Mouse (Mus musculus): Measurements from ENCODE around the gene Sobp.

Sobp gene

GRCm38 (mm10) chr10:43035579-43035978, 138.8 kb downstream of the Sobp start:
- 70% methylated on average over 8 of the region's 8 CpGs for WGBS

DNA sequence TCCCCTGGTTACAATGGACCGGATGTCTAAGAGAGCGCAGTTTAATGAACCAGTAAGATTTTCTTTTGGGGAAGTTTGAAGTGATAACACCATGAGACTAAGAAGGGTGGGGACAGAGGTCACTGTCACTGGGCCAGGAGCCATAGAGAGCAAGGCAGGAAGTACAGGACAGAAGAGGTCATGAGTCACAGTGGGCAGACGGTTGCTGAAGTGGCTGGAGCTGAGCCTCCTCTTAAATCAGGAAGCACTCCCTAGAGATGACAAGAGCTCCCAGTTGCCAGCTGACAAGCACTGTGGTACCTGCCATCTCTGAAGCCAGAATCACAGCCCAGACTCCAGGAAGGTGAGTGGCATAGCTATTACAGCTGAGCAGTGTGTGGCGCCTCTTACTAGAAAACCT, 139.5 kb downstream of the Sobp start:
- WGBS = 66% methylated on average over 4 of the region's 4 CpGs

DNA sequence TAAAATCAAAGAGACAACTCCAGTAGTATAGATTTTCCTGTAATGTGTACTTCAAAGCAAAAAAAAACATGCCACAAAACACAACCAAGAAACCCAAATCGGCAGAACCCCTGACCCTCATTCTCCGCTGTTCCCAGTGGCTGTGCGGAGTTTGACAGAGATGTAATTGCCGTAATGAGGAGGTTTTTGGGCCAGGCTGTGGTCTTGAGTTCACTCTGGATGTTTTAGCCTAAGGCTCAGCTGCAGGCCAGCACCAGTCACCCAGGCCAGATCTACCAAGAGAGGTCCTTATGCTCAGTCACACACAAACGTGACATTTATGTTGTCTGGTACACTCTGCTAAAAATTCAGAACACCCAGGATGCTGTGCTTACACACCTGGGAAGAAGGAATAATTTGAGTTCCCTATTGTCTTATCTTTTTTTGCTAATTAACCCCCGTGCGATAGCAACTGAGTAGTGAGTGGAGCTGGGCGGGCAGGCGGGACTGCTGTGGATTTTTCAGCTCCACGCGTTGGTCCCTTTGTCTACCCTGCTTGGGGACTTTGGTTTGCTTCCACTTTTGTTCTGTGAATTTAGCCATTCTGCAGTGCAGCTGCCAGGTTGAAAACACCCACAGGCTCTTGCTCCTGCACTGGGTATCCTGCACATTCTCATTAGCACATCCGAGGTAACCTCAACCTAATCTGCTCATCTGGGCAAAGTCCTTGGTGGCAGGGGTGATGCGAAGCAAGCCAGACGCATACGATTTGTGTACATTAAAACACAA, 140.7 kb downstream of the Sobp start:
- WGBS = 73% methylated on average over 15 of the region's 15 CpGs

- 73% methylated on average over 9 of the region's 9 CpGs for WGBS
These were observed 147.3 kb downstream of the Sobp start for GRCm38 (mm10) chr10:43027006-43027405.

DNA sequence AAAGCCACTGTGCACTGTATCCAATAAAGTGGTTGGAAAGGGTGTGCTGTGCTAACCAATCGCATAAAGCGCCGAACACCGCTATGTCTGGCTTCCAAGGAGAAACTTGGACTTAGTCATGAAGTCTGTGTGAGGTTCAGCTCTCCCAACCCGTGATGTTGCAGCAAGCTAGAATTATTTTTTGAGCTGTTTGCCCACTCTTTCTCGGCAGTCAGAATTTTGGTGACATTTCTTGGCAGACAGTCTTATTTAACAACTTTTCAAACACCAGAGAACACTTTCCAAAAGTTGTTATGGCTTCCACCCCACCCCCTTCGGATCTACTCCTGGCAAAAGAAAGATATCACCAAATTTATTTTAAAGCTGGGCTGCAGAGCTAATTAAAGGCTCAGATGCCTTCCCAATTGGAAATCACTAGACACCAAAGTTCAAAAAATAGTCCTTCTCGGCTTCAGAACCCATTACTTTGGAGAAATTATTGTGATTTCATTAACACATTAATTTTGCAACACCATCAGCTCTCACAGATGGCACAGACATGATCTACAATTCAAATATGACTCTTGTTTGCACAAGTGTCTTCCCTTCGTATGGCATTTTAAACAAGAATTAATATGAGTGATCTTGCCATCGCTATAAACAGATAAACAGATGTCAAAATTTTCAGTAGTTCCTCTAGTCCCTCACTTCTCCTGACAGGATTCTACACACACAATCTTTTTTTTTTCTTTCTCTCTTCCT, 150.7 kb downstream of the Sobp start:
- 47% methylated on average over 10 of the region's 10 CpGs for WGBS

DNA sequence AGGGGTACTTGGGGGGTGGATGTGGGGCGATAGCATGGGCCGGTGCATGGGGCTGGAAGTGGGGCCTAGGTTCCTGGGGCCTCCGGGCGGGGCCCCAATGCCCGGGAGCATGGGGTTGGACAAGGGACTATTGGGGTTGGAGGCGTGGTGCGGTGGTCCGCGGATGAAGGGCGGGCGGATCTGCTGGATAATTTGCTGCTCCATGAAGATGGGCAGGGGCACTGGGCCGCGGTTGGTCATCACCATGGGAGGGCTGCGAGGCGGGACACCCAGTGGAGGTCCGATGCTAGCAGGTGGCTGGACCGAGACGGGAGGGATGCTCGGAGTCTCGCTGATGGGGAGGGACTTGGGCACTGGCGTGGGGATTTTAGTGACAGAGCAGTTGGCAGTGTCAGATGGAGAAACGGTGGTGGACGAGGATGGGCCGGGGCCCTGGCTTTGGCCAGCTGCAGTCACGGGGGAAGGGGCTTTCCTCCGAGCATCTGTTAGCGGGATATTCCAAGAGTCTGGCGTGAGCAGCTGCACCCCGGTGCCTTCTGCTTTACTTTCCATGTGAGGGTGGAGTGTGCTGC, 152.1 kb downstream of the Sobp start:
- 27% methylated on average over 29 of the region's 29 CpGs for WGBS

DNA sequence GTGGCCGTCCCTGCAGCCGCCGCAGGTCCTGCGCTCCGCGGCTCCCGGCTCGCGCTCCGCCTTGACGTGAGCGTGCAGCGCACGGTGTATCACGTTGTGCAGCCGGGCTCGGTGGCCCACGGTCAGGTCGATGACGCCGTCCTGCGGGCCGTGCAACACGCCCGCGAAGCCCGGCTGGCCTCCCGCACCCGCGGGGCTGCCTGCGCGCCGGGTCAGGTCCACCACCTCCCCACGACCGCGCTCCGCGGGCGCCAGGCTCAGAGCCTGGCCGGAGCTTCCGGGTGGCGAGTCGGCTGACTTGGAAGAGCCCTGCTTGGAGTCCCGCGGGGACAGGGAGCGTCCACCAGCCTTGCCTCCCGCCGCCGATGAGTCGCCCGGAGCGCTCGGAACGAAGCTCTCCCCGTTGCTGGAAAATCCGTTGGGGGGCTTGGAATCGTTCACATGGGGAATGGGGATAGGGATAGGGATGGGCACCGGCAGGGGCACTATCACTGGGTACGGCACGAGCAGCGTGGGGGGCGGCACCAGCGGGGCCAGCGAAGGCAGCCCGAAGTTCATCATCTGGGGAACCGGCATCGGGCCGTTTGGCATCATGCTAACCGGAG, 152.7 kb downstream of the Sobp start:
- 7% methylated on average over 69 of the region's 69 CpGs for WGBS

DNA sequence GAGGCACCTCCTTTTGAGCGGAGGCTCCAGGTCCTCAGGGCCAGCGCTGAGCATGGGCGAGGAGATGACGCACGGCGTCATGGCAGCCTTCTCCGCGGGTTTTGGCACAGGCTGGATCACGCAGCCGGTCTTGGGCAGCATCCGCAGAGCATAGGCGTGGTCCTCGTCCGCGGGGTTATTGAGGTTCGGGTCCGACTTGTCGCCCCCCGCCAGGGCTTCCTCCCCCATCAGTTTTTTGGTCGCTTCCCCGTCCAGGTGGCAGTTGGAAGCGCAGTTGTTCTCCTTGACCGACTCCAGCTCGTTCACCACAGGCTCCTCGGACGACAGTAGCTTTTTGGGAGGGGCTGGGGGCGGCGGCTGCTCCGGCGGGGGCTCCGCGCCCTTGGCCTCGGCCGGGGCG, 153.3 kb downstream of the Sobp start:
- WGBS = 21% methylated on average over 35 of the region's 35 CpGs

GRCm38 (mm10) chr10:43014782-43015181, 159.5 kb downstream of the Sobp start:
- WGBS = 86% methylated on average over 5 of the region's 5 CpGs

DNA sequence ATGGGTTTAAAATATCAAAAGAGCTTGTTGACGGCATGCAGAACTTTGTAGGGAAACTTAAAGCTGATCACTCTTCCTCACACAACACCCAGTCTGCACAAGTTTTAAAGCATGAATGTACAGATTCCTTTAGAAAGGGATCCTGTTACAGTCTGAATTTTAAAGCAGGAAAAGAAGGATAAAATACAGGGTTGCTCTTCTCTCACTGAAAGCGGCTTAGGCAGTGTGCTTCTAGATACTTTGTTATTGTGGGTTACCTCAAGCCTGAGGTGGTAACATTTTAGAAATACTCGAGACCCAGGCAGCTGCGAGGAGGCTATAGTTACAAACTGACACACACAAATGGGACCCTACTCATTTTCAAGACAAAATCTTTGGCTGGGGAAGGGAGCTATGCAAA, 160.0 kb downstream of the Sobp start:
- WGBS = 91% methylated on average over 4 of the region's 4 CpGs

DNA sequence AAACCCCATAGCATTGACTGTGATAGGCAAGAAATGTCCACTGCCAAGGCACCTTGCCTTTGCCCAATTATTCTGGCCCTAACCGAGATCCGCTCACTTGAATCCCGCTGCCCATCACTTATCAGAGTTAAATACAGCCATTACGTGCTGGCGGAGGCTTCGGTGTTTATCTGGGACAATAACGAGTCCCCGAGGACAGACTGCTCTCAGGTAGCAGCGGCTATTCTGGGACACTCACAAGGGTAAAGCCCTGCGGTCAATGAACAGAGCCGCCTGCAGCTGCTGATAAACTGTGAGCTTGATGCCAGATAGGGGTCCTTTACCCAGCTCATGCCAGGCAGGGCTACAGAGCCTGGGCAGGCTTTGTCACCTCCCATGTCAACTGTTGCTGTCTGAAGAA, 166.2 kb downstream of the Sobp start:
- WGBS = 81% methylated on average over 11 of the region's 11 CpGs

DNA sequence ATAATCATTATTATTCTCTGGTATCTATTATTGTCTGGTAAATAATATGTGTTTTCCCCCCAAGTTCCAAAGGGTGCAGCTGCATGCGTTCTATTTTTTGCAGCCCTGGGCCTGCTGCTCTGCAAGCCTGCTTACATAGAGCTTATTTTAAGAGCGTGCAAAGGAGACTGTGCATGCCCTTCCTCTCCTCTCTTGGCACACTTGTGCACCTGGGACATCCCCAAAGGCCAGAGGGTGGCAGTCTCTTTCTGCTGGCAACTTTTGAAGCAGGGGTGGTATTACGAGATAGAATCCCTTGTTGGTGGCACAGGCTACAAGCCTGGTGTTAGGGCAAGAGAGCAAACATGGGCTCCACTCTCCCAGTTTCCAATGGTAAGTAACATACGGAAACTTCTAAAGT, 167.8 kb downstream of the Sobp start:
- 56% methylated on average over 4 of the region's 4 CpGs for WGBS

- WGBS = 84% methylated on average over 7 of the region's 7 CpGs
These were observed 168.7 kb downstream of the Sobp start for GRCm38 (mm10) chr10:43005677-43006076.

GRCm38 (mm10) chr10:43005031-43005430, 169.3 kb downstream of the Sobp start:
- 92% methylated on average over 4 of the region's 4 CpGs for WGBS

DNA sequence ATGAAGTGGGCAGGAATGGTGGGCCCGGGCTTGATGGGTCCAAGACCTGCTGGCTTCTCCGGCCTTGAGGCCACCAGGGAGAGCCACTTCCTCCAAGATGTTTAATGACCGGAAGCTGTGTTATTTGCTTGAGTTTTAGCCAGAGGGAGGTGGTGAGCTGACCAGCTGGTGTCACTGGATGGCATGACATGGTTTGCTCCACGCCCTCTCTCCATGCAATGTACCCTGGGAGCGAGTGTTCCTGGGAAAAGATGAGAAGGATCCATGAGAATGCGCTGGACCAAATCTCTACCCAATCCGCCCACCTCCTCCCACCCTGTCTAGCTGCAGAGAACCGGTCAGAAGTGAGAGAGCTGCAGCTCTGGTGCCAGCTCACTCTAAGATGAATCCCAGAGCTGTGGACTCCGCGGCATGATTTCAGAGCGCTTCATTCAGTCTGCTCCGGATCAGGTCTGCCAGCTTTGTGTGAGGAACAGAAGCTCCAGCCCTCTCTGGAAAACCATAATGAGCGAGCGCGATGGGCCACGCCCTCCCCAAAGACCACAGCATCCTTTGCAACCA, 170.1 kb downstream of the Sobp start:
- WGBS = 71% methylated on average over 16 of the region's 16 CpGs

GRCm38 (mm10) chr10:43003466-43003757, 170.9 kb downstream of the Sobp start:
- WGBS = 78% methylated on average over 5 of the region's 5 CpGs

DNA sequence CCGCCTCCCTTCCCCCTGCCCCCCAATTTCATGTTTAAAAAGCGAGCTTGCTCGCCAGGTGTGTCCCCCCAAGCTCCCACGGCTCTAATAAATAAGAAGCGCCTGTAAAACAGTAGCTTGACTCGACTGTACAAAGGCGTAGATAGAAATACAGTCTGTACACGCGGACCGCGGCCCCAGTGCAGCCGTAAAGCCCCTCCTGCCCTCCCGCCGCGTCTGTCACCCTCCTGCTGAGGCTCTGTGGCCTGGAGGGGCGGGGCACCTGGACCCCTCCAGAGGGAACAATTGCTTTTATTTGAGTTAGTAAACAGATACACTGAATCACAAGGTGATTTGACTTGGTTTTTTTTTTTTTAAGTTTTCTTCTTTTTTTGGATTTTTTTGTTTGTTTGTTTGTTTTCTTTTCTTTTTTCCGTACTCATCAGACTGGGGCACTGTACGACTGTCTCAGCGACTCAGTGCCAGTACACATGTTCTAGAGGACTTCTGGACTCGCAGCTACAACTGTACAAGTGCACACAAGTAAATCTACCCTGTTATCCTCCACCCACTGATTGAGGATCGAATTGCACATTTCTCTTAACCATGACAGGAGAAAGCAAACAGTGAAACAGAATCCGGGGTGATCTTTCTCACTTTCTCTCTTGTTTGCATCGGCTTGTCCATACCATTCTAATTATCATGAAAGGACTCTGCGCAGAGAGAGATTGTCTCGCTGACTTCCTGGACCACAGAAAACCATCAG, 171.4 kb downstream of the Sobp start:
- 53% methylated on average over 25 of the region's 25 CpGs for WGBS

DNA sequence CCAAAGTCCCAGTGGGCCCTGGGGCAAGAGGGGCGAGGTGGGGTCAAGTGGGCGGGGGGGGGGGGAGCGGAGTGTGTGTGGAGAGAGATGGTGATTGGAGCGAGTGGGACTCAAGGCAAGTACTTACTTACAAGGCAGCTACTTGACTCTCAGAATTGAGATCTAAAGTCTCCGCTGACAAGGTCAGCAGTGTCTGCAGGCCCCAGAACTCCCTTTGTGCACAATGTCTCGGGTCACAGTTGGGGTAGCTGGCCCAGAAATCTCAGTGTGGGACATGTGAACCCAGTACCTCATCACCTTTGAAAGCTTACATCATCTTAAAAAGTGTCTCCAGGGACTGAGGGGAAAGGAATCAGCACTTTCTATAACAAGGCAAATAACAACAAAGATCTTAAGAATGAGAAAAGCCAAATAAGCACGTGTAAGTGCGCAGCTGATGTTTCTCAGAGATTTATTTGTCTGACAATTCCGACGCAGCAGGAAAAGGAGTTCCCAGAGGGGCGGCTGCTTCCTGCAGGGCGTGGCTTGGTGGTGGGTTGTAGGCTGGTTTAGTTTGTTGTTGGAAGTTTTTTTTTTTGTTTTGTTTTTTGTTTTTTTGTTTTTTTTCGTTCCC, 172.2 kb downstream of the Sobp start:
- WGBS = 61% methylated on average over 13 of the region's 13 CpGs

DNA sequence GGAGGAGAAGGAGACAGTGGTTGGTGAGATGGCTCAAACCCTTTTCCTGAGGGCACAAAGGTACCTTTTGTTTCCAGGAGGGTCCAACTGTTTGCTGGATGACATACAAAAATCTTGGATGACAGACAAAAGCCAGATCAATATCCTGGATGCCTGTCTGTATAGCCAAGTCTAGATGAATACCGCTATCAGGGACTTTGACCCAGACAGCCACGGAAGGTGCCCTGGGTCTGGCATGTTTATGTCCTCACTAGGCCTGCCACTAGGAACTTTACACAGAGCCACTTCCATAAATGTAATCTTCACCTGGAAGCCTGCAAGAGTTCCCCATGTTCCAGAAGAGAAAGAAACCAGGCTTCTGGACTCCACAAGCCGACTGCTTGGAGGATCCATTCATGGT, 172.9 kb downstream of the Sobp start:
- WGBS = 86% methylated on average over 3 of the region's 3 CpGs

DNA sequence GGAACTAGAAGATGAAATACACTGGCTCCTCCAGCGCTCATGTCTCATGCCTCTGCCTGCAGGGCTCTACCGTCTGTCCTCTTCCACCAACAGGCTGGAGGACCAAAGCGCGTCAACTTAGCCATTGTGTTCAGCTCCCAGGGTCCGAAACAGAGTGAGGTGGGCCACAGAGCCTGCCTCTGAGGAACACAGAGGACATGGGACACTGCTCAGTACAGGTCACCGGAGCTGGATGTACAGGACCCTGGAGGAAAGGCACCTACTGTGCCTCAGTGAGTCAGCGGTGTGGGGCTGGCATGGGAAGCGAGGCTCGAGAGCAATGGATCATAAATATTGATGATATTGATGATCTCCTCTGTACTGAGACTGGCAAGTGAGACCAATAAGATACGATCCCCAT, 175.0 kb downstream of the Sobp start:
- WGBS = 94% methylated on average over 10 of the region's 10 CpGs

DNA sequence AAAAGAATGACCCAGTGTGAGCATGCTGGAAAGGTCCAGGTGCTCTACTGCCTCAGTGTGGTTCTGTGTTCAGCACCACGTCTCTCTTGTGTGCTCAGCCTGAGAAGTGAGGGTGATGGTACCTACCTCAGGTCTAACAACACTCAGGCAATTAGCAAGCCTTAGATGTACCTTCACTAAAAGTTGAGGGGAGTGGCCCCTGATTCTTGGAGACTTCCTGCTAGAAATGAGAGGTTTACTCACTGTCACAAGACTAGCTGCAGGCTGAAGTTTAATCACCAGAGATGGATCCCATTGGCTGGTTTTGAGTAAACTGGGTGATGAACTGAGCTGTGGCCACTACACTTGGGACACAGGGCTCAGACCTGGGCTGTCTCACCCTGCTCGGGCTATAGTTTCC, 177.1 kb downstream of the Sobp start:
- 93% methylated on average over 2 of the region's 2 CpGs for WGBS
